Mouse (Mus musculus) bone marrow, adult 2 months (tissue): ENCODE measurements around the gene Stx16.

Source experiments
- CTCF ChIP-seq: fragments of 200-500 bp; IDR thresholded peaks from 2 replicates; pipeline ENCODE4 v1.5.1; 2011; ENCODE audit warnings: low read length, control low read depth; ENCODE audit not compliant: control insufficient read depth, insufficient read depth
- POLR2A ChIP-seq: fragments of 200-500 bp; IDR thresholded peaks from 2 replicates; pipeline ENCODE4 v1.6.1; 2011; ENCODE audit warnings: low read depth, mild to moderate bottlenecking, control low read depth, low read length, borderline replicate concordance; ENCODE audit not compliant: control insufficient read depth

DNA sequence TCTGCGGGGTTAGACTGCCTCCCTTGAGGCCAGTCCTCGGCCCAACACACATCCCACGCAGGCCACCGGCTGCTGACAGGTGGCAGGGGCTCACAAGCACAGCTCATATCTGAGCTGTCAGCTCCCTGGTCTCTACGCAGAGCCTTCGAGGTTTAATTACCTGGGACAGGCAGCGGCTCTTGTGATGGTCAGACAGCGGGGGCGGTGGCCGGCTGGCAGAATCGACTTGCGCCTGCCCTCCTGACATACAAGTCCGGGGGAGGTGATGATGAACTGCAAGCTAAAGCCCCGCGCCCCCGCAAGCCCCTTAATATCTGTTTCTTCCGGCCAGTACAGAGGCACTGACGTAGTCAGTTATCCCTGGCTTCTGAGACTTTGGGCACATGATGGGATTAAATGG lies 36.8 kb downstream of the Stx16 start:
- TF ChIP-seq POLR2A (no peak), CTCF (no peak)
